Comparison of ENCODE assay signal across 9 mouse cellular contexts in the genomic region with DNA sequence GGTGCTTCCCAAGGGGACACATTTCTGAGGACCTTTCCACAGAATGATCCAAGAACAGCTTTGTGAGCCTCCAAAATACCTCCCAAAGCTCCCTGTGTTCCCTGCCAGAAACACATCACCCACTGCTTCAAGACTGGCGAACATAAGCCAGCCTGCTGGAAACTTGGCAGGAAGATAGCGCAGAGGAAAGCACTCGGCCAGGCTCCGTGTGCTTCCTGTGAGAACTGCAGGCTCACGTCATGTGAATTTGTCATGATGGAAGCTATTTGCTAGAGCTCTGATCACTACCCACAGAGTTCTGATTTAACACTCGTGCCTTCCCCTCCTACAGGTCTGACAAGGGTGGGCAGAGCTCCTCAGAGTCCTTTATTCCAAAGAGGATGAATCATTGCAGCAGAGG. TPM values are rescaled to one million over a fixed set of nuclear protein-coding genes. Genes with fewer than 3 reads are reported as not detected.
A peak's percentile ranks its signal among the peaks of the same experiment; 100 is the strongest.
DNase-seq lines count a peak whose midpoint lies in the region; ATAC-seq and TF ChIP-seq lines count a peak whose summit lies in the region.
"Had no signal": no experiment of that assay in that cellular context is flagged by ENCODE, and none has a peak within 500 bp of the region (broad histone marks: within the 10 kb centered on the region; RNA-seq: fewer than 3 reads in every experiment).

No protein-coding gene starts in this region.

- H3K4me1 ChIP-seq in kidney, adult 2 months (ENCODE audit: control insufficient read depth, insufficient read depth, low read length) = peaks cover 5% of the 10 kb centered on the region
- peaks cover 18% of the 10 kb centered on the region for H3K4me1 ChIP-seq in kidney, embryonic 15.5 days

- no peaks in the 10 kb centered on the region for H3K27me3 ChIP-seq in kidney, adult 2 months (replicated peaks; ENCODE audit: control insufficient read depth, insufficient read depth, low read length)
- no peaks in the 10 kb centered on the region for H3K27me3 ChIP-seq in kidney, embryonic 15.5 days
- H3K27me3 ChIP-seq: Patski had no signal

- H3K9ac ChIP-seq in kidney, embryonic 15.5 days = no peak overlapping the region

- WGBS in kidney, adult 2 months = 57% methylated on average over 6 of the region's 6 CpGs
- WGBS in kidney, embryonic 15.5 days = 67% methylated on average over 6 of the region's 6 CpGs

- no peak overlapping the region for H3K4me3 ChIP-seq in kidney, adult 2 months (ENCODE audit: insufficient read depth, low read depth, low read length)
- no peak overlapping the region for H3K4me3 ChIP-seq in kidney, embryonic 15.5 days (replicated peaks)

- H3K27ac ChIP-seq in kidney, adult 2 months (ENCODE audit: insufficient read depth, low read depth, low read length) = no peak overlapping the region; the same call in 1 of the 2 replicates
- no peak overlapping the region for H3K27ac ChIP-seq in kidney, embryonic 15.5 days

- H3K4me2 ChIP-seq in kidney, embryonic 15.5 days = no peak overlapping the region

- ATAC-seq in kidney, embryonic 15.5 days (replicated peaks; ENCODE audit: low FRiP score) = no peak
- no peak for ATAC-seq in granulocyte monocyte progenitor cell, adult 5-6 weeks (replicated peaks; ENCODE audit: poor library complexity, severe bottlenecking)
- ATAC-seq: Patski had no signal

- H3K36me3 ChIP-seq in kidney, adult 2 months (ENCODE audit: control insufficient read depth, insufficient read depth, low read length) = no peaks in the 10 kb centered on the region
- H3K36me3 ChIP-seq in kidney, embryonic 15.5 days = no peaks in the 10 kb centered on the region

- no peak for TF ChIP-seq POLR2A in kidney, adult 2 months (IDR thresholded peaks at IDR 0.05; ENCODE audit: low read depth, low read length)

- peak; percentile 53 for DNase-seq in kidney, adult 2 months
- DNase-seq in cerebellum, adult 8-10 months = peak; percentile 69
- DNase-seq in heart, adult 9 months (ENCODE audit: low spot score in 2 of 2) = peak; percentile 79 to 82
- DNase-seq in left cerebral cortex, adult 8-10 months (ENCODE audit: low spot score in 2 of 2) = peak; percentile 23 to 91
- peak; percentile 77 for DNase-seq in skeletal muscle tissue, adult 2 months (ENCODE audit: low read depth, low spot score)
- no peak for DNase-seq in testis, postnatal 10 days (ENCODE audit: low spot score)

- TF ChIP-seq CTCF in kidney, adult 2 months (conservative IDR thresholded peaks at IDR 0.05; ENCODE audit: insufficient read depth, insufficient read length, low read depth, low read length) = no peak

- H3K9me3 ChIP-seq in kidney, embryonic 15.5 days (replicated peaks) = no peaks in the 10 kb centered on the region

RNA-seq across cellular contexts. Expression of a gene that starts 38.5 kb away (rescaled TPM):
- polyA plus RNA-seq in kidney, adult 2 months (2012; rRNA removed) = 115 and 124 TPM in 2 replicates
- 18.2 and 20.8 TPM in 2 replicates for polyA plus RNA-seq in kidney, embryonic 15.5 days (2015; fragmentation: Nextera tagmentation; extraction: Ambion mirVana)
- 1 to 10 TPM; 2.0 to 5.7 (median 3.9) TPM for total RNA-seq in left cerebral cortex, adult 8-10 months (2022)
- 6.1 and 12.2 TPM in 2 replicates for total RNA-seq in granulocyte monocyte progenitor cell, adult 5-6 weeks (2014; fragmentation: Nextera tagmentation)
- total RNA-seq in granulocyte monocyte progenitor cell, adult 5-6 weeks (2017) = 4.0 and 5.3 TPM in 2 replicates

RNA-seq across cellular contexts. Expression of a gene that starts 41.4 kb away (rescaled TPM):
- 26.5 and 34.3 TPM in 2 replicates for polyA plus RNA-seq in kidney, adult 2 months (2012; rRNA removed)
- polyA plus RNA-seq in kidney, embryonic 15.5 days (2015; fragmentation: Nextera tagmentation; extraction: Ambion mirVana) = 622 and 668 TPM in 2 replicates
- 100 to 1,000 TPM in 1 of 4 experiments, 10 to 100 TPM in 3; 93.1 to 111 (median 97.5) TPM for total RNA-seq in left cerebral cortex, adult 8-10 months (2022)
- total RNA-seq in granulocyte monocyte progenitor cell, adult 5-6 weeks (2014; fragmentation: Nextera tagmentation) = 481 and 582 TPM in 2 replicates
- 445 and 565 TPM in 2 replicates for total RNA-seq in granulocyte monocyte progenitor cell, adult 5-6 weeks (2017)

RNA-seq across cellular contexts. Expression of a gene that starts 41.5 kb away (rescaled TPM):
- polyA plus RNA-seq in kidney, adult 2 months (2012; rRNA removed) = 0.04 and 0.05 TPM in 2 replicates
- 0.16 TPM in 1 of 2 replicates, not detected in the other for polyA plus RNA-seq in kidney, embryonic 15.5 days (2015; fragmentation: Nextera tagmentation; extraction: Ambion mirVana)
- under 1 TPM; 0.20 to 0.53 (median 0.28) TPM for total RNA-seq in left cerebral cortex, adult 8-10 months (2022)
- total RNA-seq in granulocyte monocyte progenitor cell, adult 5-6 weeks (2014; fragmentation: Nextera tagmentation) = not detected in 2 replicates
- not detected in 2 replicates for total RNA-seq in granulocyte monocyte progenitor cell, adult 5-6 weeks (2017)

RNA-seq across cellular contexts. Expression of a gene that starts 58.5 kb away (rescaled TPM):
- 2.5 and 2.9 TPM in 2 replicates for polyA plus RNA-seq in kidney, adult 2 months (2012; rRNA removed)
- polyA plus RNA-seq in kidney, embryonic 15.5 days (2015; fragmentation: Nextera tagmentation; extraction: Ambion mirVana) = 41.0 and 45.1 TPM in 2 replicates
- 1 to 10 TPM; 4.9 to 8.9 (median 7.4) TPM for total RNA-seq in left cerebral cortex, adult 8-10 months (2022)
- total RNA-seq in granulocyte monocyte progenitor cell, adult 5-6 weeks (2014; fragmentation: Nextera tagmentation) = 31.3 and 38.3 TPM in 2 replicates
- 37.7 and 41.0 TPM in 2 replicates for total RNA-seq in granulocyte monocyte progenitor cell, adult 5-6 weeks (2017)
